Mouse (Mus musculus): ENCODE data around the gene Ppard. TPM values are rescaled to one million over a fixed set of nuclear protein-coding genes. Genes with fewer than 3 reads are reported as not detected.

The Ppard gene
- polyA plus RNA-seq (2014; fragmentation: Illumina TruSeq; extraction: RNeasy Lipid Tissue Mini Kit (QIAGEN cat#74804); ENCODE audit: insufficient read depth, low read depth, low replicate concordance): 9.8 TPM

DNA sequence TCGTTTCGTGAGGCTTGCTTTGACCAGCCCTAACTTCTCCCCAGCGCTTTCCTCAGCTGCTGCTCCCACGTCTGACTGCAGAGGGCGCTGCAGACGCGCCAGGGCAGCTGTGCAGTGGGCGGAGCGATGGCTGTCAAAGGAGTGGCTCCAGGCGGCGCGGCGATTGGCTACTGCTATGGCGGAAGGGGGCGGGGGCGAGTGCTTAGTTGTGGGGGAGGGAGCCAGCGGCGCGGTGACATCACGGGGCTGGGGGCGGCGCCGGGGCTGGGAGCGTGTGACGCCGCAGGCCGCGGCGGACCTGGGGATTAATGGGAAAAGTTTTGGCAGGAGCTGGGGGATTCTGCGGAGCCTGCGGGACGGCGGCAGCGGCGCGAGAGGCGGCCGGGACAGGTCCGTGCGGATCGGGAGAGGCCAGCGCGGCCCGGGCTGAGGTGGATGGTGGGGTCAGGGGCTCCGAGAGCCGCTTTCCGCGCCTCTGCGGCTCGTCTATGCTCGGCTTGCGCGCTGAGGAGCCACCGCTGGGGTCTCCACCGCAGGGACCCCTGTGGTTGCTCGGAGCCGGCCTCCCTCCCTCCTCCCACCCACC is at the start of gene Ppard:
Gene Ppard (plus strand): TSS at position 226 of the 586 bp plus-strand sequence.

DNA sequence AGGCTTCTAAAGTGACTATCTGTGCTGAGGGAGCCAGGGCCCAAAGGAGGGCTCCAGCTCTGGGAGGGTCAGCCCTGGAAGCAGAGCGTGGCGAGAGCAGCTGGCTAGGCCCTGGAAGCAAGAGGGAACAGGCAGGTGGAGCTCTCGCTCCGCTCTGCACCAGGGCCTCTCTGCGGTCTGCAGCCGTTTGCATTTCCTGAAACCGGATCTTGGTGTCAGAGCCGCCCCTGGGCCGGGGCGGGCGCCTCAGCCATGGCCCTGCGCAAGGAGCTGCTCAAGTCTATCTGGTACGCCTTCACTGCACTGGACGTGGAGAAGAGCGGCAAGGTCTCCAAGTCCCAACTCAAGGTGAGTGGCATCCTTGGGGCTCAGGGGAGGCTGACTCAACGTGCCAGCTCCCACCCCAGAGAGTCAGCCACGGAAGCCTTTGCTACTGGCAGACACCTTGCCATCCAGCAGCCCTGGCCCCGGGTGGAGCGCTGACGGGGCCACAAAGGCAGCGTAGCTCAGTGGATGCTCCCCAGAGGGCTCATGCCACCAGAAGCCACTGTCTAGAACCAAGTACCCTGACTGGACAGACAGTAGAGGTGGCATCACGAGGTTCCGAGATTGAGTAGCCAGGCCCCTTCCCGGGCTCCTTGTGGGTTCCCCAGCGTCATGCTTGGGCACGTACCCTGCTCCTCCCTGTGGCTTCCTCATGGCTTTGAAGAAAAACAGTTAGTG is 24.7 kb upstream of the Ppard start, which contains the start of gene Def6:
Gene Def6 (plus strand): TSS at position 188 of the 723 bp plus-strand sequence.

DNA sequence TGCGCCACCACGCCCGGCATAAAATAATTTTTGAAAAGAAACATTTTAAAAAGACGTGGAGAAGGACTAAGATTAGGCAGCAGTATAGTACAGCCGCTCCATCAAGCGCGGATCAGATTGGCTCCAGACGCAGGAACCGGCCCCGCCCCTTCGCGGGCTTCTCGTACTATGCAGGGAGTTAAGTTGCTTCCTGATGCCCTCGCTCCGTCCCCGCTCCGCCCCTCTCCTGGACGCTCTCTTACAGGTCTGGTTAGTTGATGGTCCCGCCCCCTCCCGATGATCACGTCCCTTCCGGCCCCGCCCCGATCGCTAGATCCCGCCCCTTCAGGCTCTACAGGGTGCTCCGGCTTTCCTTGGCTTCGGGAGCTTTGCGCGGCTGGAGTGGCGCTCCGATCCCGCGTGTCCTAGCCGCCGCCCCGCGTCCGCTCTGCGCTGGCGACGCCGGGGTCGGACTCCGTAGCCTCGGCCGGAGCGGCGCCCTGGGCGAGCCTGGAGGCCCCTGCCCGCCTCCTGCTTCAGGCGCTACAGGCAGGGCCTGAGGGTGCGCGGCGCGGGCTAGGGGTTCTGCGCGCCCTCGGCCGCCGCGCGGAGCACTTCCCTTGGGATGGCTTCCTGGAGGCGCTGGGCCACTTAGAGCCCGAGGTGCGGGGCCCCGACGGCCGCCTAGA is 80.8 kb downstream of the Ppard start, which contains the start of gene Fance:
Gene Fance (plus strand): TSS at position 308 of the 668 bp plus-strand sequence.

DNA sequence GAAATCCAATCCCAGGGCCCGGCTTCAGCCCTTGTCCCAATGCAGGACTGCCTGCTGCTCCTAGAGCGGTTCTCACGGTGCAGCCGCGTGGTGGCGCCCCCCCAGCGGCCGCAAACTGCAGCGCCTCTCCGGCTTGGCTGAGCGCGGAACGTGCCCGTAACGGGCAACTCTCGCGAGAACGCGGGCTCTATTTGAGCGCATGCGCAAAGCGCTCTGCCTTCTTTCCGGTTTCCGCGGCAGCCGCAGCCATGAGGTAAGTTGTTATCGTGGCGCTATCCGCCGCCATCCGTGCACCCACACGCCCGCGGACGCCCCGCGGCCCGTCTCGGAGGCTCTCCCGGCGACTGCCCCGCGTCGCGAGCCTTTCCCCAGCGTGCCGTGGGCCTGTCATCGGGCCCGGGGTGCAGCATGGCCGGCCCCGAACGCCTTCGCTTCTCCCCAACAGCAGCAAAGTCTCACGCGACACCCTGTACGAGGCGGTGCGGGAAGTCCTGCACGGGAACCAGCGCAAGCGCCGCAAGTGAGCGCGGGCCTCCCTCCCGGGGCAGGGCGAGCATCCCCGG is 95.9 kb downstream of the Ppard start, which contains the start of gene Rpl10a:
Gene Rpl10a (plus strand): TSS at position 106 of the 563 bp plus-strand sequence.

DNA sequence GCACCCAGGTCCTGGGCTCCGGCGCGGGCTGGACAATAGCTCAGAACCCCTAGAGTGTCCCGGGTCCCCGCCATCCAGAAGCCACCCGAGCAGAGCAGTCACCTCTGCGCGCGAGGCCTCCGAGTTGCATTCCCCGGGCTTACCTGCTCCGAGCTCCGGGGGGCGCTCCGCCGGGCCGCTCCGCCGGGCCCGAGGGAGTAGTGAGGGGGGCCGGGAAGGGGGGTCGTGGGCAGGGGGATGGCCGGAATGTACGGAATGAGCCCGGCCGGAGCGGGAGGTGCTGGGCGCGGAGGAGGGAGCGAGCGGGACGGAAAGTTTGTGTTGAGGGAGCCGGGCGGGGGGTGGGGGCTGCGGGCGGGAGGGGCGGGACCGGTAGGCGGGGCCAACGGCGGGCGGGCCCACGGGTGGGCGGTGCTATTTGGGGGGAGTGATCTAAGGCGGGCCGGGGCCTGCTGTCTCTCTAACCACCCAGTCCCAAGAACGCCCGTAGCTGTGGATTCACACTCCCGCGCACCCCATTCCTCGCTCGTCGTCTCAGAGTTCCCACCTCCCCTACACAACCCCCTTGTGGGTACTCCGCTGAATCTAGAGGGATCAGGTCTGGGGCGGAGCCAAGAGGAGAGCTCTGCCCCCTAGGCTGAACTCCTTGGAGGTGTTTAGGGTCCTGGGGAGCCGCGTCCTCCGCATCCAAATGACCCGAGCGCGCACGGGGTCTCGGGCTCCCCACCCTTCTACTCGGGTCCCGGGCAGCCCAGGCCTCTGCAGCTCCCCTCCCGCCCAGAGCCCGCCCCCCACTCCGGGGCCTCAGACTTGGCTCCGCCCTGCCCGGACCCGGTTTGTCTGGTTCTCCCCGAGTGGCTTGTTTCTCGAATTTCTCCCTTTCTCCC is 118.2 kb downstream of the Ppard start, which contains the start of gene Tead3:
Gene Tead3 (minus strand): TSS at position 352 of the 887 bp plus-strand sequence.

Other genes starting within 250 kb of the Ppard start
- 6.4 TPM for gene Tcp11, start 152.1 kb upstream of the Ppard start, polyA plus RNA-seq (2014; fragmentation: Illumina TruSeq; extraction: RNeasy Lipid Tissue Mini Kit (QIAGEN cat#74804); ENCODE audit: insufficient read depth, low read depth, low replicate concordance)
- 1.4 TPM for gene Scube3, start 90.6 kb upstream of the Ppard start, polyA plus RNA-seq (2014; fragmentation: Illumina TruSeq; extraction: RNeasy Lipid Tissue Mini Kit (QIAGEN cat#74804); ENCODE audit: insufficient read depth, low read depth, low replicate concordance)
- gene Zfp523, start 55.6 kb upstream of the Ppard start, polyA plus RNA-seq (2014; fragmentation: Illumina TruSeq; extraction: RNeasy Lipid Tissue Mini Kit (QIAGEN cat#74804); ENCODE audit: insufficient read depth, low read depth, low replicate concordance): 17.6 TPM
- 7.7 TPM for gene Def6, start 24.9 kb upstream of the Ppard start, polyA plus RNA-seq (2014; fragmentation: Illumina TruSeq; extraction: RNeasy Lipid Tissue Mini Kit (QIAGEN cat#74804); ENCODE audit: insufficient read depth, low read depth, low replicate concordance)
- gene Fance, start 80.8 kb downstream of the Ppard start, polyA plus RNA-seq (2014; fragmentation: Illumina TruSeq; extraction: RNeasy Lipid Tissue Mini Kit (QIAGEN cat#74804); ENCODE audit: insufficient read depth, low read depth, low replicate concordance): 20.7 TPM
- 991 TPM for gene Rpl10a, start 95.8 kb downstream of the Ppard start, polyA plus RNA-seq (2014; fragmentation: Illumina TruSeq; extraction: RNeasy Lipid Tissue Mini Kit (QIAGEN cat#74804); ENCODE audit: insufficient read depth, low read depth, low replicate concordance)
- gene Tead3, start 118.1 kb downstream of the Ppard start, polyA plus RNA-seq (2014; fragmentation: Illumina TruSeq; extraction: RNeasy Lipid Tissue Mini Kit (QIAGEN cat#74804); ENCODE audit: insufficient read depth, low read depth, low replicate concordance): 11.4 TPM
- 2.1 TPM for gene Tulp1, start 132.5 kb downstream of the Ppard start, polyA plus RNA-seq (2014; fragmentation: Illumina TruSeq; extraction: RNeasy Lipid Tissue Mini Kit (QIAGEN cat#74804); ENCODE audit: insufficient read depth, low read depth, low replicate concordance)

Data from lung, adult 10 weeks (tissue).